Mouse (Mus musculus) testis, adult 2 months (tissue): Measurements from ENCODE around the gene Tmbim4.

Experiments
- CTCF ChIP-seq: fragments of 200-500 bp; IDR thresholded peaks from 2 replicates; pipeline ENCODE4 v1.5.1; 2012; ENCODE audit warnings: low read depth, mild to moderate bottlenecking, inconsistent platforms, low read length, moderate library complexity; ENCODE audit not compliant: control insufficient read depth, insufficient read depth, insufficient replicate concordance
- POLR2A ChIP-seq: fragments of 200-500 bp; IDR thresholded peaks from 2 replicates; pipeline ENCODE4 v1.6.1; 2012; ENCODE audit warnings: low read depth, mild to moderate bottlenecking, inconsistent platforms, low read length, moderate library complexity; ENCODE audit not compliant: control insufficient read depth

- TF ChIP-seq POLR2A (no peak), CTCF (no peak)
Measured at GRCm38 (mm10) chr10:120202467-120203250, 1.3 kb downstream of the Tmbim4 start.
